Mouse (Mus musculus) left cerebral cortex, postnatal 36 days (tissue): ENCODE data around the gene Memo1. TPM values are rescaled to one million over a fixed set of nuclear protein-coding genes. Genes with fewer than 3 reads are reported as not detected.

Experiments
- DNase-seq, 2 experiments: peaks; one replicate each; pipeline ENCODE4 v3.0.0; 2021 to 2022; ENCODE audit warnings: low spot score in 2 of 2, mixed read lengths in 1 of 2
- intact Hi-C: fragments of 180-260 bp; cut with DNase I; formaldehyde crosslinking; loops from one replicate; pipeline ENCODE4 v1.15.1; 2025
- total RNA-seq, 2 experiments: library from RNA; stranded (reverse); gene quantifications; 2 replicates each; pipeline ENCODE4 v1.2.3; 2021

Gene Memo1
- total RNA-seq, 2 experiments from 2014 or later: 38.0 to 53.5 TPM

GRCm38 (mm10) chr17:74296076-74296823 is 929 bp upstream of the Memo1 start:
- no peak for DNase-seq
- intact Hi-C loops: loop anchor here (5.0 kb wide), 1 partner anchor 274 kb away; no protein-coding TSS in a partner anchor

GRCm38 (mm10) chr17:74294426-74295025 is 795 bp downstream of the Memo1 start:
- DNase-seq: peak; percentile 78 to 83
- intact Hi-C loops: loop anchor here (1.0 to 5.0 kb wide), 3 partner anchors 22 to 272 kb away; partner anchors contain the start of gene Spast

GRCm38 (mm10) chr17:74293687-74294425 is 1.5 kb downstream of the Memo1 start:
- DNase-seq: peak in 1 of 2 experiments; percentile 39
- intact Hi-C loops: loop anchor here (2.0 kb wide), 1 partner anchor 45 kb away; the partner anchor contains the start of gene Spast

GRCm38 (mm10) chr17:74291640-74292361 is 3.5 kb downstream of the Memo1 start:
- DNase-seq: no peak
- intact Hi-C loops: no loop called here

- DNase-seq: no peak
- intact Hi-C loops: no loop called here
Observed at GRCm38 (mm10) chr17:74290869-74291268, 4.5 kb downstream of the Memo1 start.

GRCm38 (mm10) chr17:74290198-74290597 is 5.1 kb downstream of the Memo1 start:
- no peak for DNase-seq
- intact Hi-C loops: no loop called here

- DNase-seq: no peak
Observed at GRCm38 (mm10) chr17:74288626-74289025, 6.7 kb downstream of the Memo1 start.

GRCm38 (mm10) chr17:74286140-74286730 is 9.1 kb downstream of the Memo1 start:
- DNase-seq: no peak
- intact Hi-C loops: no loop called here

More at GRCm38 (mm10) chr17:74288626-74289025, 6.7 kb downstream of the Memo1 start:
- intact Hi-C loops: no loop called here

GRCm38 (mm10) chr17:74285730-74286129 is 9.6 kb downstream of the Memo1 start:
- intact Hi-C loops: no loop called here

GRCm38 (mm10) chr17:74284397-74285115 is 10.8 kb downstream of the Memo1 start:
- DNase-seq: no peak
- intact Hi-C loops: no loop called here

More at GRCm38 (mm10) chr17:74285730-74286129, 9.6 kb downstream of the Memo1 start:
- no peak for DNase-seq

- intact Hi-C loops: no loop called here
- DNase-seq: no peak
Observed at GRCm38 (mm10) chr17:74282024-74282423, 13.3 kb downstream of the Memo1 start.

GRCm38 (mm10) chr17:74278966-74279869 is 16.1 kb downstream of the Memo1 start:
- intact Hi-C loops: no loop called here
- no peak for DNase-seq

GRCm38 (mm10) chr17:74274471-74274870 is 20.9 kb downstream of the Memo1 start:
- intact Hi-C loops: no loop called here
- DNase-seq: no peak

- no peak for DNase-seq
- intact Hi-C loops: no loop called here
Observed at GRCm38 (mm10) chr17:74272683-74273205, 22.6 kb downstream of the Memo1 start.

GRCm38 (mm10) chr17:74271541-74272268 is 23.6 kb downstream of the Memo1 start:
- intact Hi-C loops: no loop called here
- DNase-seq: no peak

GRCm38 (mm10) chr17:74270205-74270604 is 25.1 kb downstream of the Memo1 start:
- no peak for DNase-seq

More at GRCm38 (mm10) chr17:74270205-74270604, 25.1 kb downstream of the Memo1 start:
- intact Hi-C loops: no loop called here
